Comparison of ENCODE assay signal across 9 mouse cellular contexts in the genomic region with DNA sequence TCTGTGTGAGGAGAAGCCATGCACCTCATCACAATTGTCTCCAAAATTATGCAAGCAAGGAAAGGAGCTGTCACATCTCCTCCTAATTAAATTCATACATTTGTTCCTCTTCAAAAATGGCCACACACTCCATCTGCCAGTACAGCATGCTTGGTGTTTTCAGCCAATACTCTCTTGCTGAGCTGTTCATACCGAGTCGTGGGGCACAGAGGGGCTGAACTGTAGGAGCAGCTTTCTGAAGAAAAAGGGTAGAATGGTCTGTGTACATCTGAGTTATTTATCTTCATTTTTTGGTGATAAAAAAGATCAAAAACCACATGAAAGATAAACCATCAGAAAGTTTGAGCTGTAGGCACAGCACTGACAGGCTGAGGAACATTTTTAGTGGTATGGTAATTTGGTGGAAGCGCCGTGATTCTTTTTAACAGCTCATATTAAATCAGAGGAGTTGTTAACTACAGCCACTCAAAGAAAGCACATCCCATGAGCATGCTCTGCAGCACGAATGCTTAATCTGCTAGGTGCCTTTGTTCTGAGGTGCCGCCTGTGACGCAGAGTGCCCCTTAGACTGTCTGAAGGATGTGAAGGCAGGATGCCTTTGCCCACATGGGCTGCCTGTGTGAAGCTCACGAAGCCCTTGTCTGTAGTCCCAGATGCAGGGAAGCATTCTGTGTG.
DNase-seq lines count a peak whose midpoint lies in the region; ATAC-seq lines count a peak whose summit lies in the region.
"Had no signal": no experiment of that assay in that cellular context is flagged by ENCODE, and none has a peak within 500 bp of the region (broad histone marks: within the 10 kb centered on the region; RNA-seq: fewer than 3 reads in every experiment).

No protein-coding gene starts in this region.

- H3K4me2 ChIP-seq in neural tube, embryonic 12.5 days (replicated peaks) = peak overlapping the region; percentile 10; the same call in 1 of the 2 replicates
- no peak overlapping the region for H3K4me2 ChIP-seq in liver, embryonic 12.5 days

- 32% methylated on average over 8 of the region's 8 CpGs for WGBS in neural tube, embryonic 12.5 days
- WGBS in liver, embryonic 12.5 days (ENCODE audit: insufficient replicate concordance) = 64% methylated on average over 8 of the region's 8 CpGs

- no peak overlapping the region for H3K4me3 ChIP-seq in neural tube, embryonic 12.5 days
- no peak overlapping the region for H3K4me3 ChIP-seq in liver, embryonic 12.5 days
- H3K4me3 ChIP-seq: myocyte had no signal

- peaks cover 12% of the 10 kb centered on the region for H3K4me1 ChIP-seq in neural tube, embryonic 12.5 days
- no peaks in the 10 kb centered on the region for H3K4me1 ChIP-seq in liver, embryonic 12.5 days

- no peaks in the 10 kb centered on the region for H3K27me3 ChIP-seq in neural tube, embryonic 12.5 days (replicated peaks)
- no peaks in the 10 kb centered on the region for H3K27me3 ChIP-seq in liver, embryonic 12.5 days (replicated peaks)

- H3K27ac ChIP-seq in neural tube, embryonic 12.5 days = no peak overlapping the region
- H3K27ac ChIP-seq in liver, embryonic 12.5 days = no peak overlapping the region

- no peaks in the 10 kb centered on the region for H3K36me3 ChIP-seq in neural tube, embryonic 12.5 days
- H3K36me3 ChIP-seq in liver, embryonic 12.5 days = no peaks in the 10 kb centered on the region

- peak; percentile 37; the same call in 1 of the 2 replicates for ATAC-seq in neural tube, embryonic 12.5 days (ENCODE audit: low FRiP score, low read depth)
- ATAC-seq in liver, embryonic 12.5 days = no peak

- no peak overlapping the region for H3K9ac ChIP-seq in neural tube, embryonic 12.5 days
- H3K9ac ChIP-seq in liver, embryonic 12.5 days = no peak overlapping the region

- peak; percentile 24 for DNase-seq in embryo, embryonic 11 days
- peak; percentile 22 to 29 for DNase-seq in frontal cortex, postnatal 14 days (ENCODE audit: low spot score in 2 of 2)
- DNase-seq in layer of hippocampus, postnatal 25 days (ENCODE audit: extremely low spot score in 1 of 2, low spot score in 1 of 2) = peak; percentile 20 to 34
- no peak for DNase-seq in adrenal gland, adult 18-20 months (ENCODE audit: low spot score in 2 of 2)
- no peak for DNase-seq in heart, adult 9 months (ENCODE audit: low spot score in 2 of 2)
- DNase-seq in c-Kit-positive CD71-positive TER-119-positive erythroid progenitor cells, embryonic 14.5 days (ENCODE audit: low spot score) = no peak

- no peaks in the 10 kb centered on the region for H3K9me3 ChIP-seq in neural tube, embryonic 12.5 days
- H3K9me3 ChIP-seq in liver, embryonic 12.5 days (replicated peaks) = no peaks in the 10 kb centered on the region

Comparison
In these comparisons a context has a peak if more than half of its experiments do, and no peak if none do; other contexts are left out.
1. DNase-seq: peak in embryo, embryonic 11 days (single experiment), frontal cortex, postnatal 14 days (2 of 2) and layer of hippocampus, postnatal 25 days (2 of 2); none in adrenal gland, adult 18-20 months (0 of 2), heart, adult 9 months (0 of 2) and c-Kit-positive CD71-positive TER-119-positive erythroid progenitor cells, embryonic 14.5 days (single experiment).